Mouse (Mus musculus) small intestine, adult 10 weeks (tissue): ENCODE measurements around the gene Slc25a45. TPM values are rescaled to one million over a fixed set of nuclear protein-coding genes. Genes with fewer than 3 reads are reported as not detected.

Experiments
- polyA plus RNA-seq: library from polyadenylated mRNA; stranded (reverse); fragments of 350-450 nt; fragmentation: Illumina TruSeq; extraction: RNeasy Lipid Tissue Mini Kit (QIAGEN cat#74804); gene quantifications from one replicate; pipeline ENCODE4 v1.2.3, GENCODE M21; 2014; ENCODE audit warnings: low replicate concordance

Gene Slc25a45
- polyA plus RNA-seq: 29.7 TPM

GRCm38 (mm10) chr19:5877618-5878361 is at the start of gene Slc25a45:
TSS of gene Slc25a45 (plus strand) at chr19:5877808.

GRCm38 (mm10) chr19:5874969-5875480 is 2.6 kb upstream of the Slc25a45 start, which contains the start of gene Frmd8:
TSS of gene Frmd8 (minus strand) at chr19:5875274.

GRCm38 (mm10) chr19:5894002-5894678 is 16.5 kb downstream of the Slc25a45 start, which contains the start of gene Tigd3:
TSS of gene Tigd3 (minus strand) at chr19:5894149.

GRCm38 (mm10) chr19:5913007-5913719 is 35.6 kb downstream of the Slc25a45 start, which contains the start of gene Dpf2:
TSS of gene Dpf2 (minus strand) at chr19:5913010.

GRCm38 (mm10) chr19:5924713-5925093 is 47.1 kb downstream of the Slc25a45 start, which contains the start of gene Cdc42ep2:
TSS of gene Cdc42ep2 (minus strand) at chr19:5924816.

Other genes with a start within 250 kb of the Slc25a45 start
- gene Rela, start 240.3 kb upstream of the Slc25a45 start, polyA plus RNA-seq: 0.26 TPM
- gene Sipa1, start 214.1 kb upstream of the Slc25a45 start, polyA plus RNA-seq: 1.6 TPM
- 0.41 TPM for gene Map3k11, start 189.1 kb upstream of the Slc25a45 start, polyA plus RNA-seq
- 0.22 TPM for gene Pcnx3, start 188.9 kb upstream of the Slc25a45 start, polyA plus RNA-seq
- gene Kcnk7, start 173.4 kb upstream of the Slc25a45 start, polyA plus RNA-seq: not detected
- 6.5 TPM for gene Ehbp1l1, start 151.5 kb upstream of the Slc25a45 start, polyA plus RNA-seq
- gene Fam89b, start 148.2 kb upstream of the Slc25a45 start, polyA plus RNA-seq: not detected
- 0.74 TPM for gene Ltbp3, start 136.9 kb upstream of the Slc25a45 start, polyA plus RNA-seq
- gene Scyl1, start 106.4 kb upstream of the Slc25a45 start, polyA plus RNA-seq: 0.41 TPM
- gene Frmd8, start 2.5 kb upstream of the Slc25a45 start, polyA plus RNA-seq: 6.4 TPM
- 0.97 TPM for gene Tigd3, start 16.3 kb downstream of the Slc25a45 start, polyA plus RNA-seq
- gene Dpf2, start 35.2 kb downstream of the Slc25a45 start, polyA plus RNA-seq: 8.6 TPM
- 2.5 TPM for gene Cdc42ep2, start 47.0 kb downstream of the Slc25a45 start, polyA plus RNA-seq
- gene Pola2, start 86.4 kb downstream of the Slc25a45 start, polyA plus RNA-seq: 4.1 TPM
- not detected for gene Slc22a20, start 108.3 kb downstream of the Slc25a45 start, polyA plus RNA-seq
- gene Capn1, start 138.1 kb downstream of the Slc25a45 start, polyA plus RNA-seq: 1.9 TPM
- 0.97 TPM for gene Syvn1, start 168.8 kb downstream of the Slc25a45 start, polyA plus RNA-seq
- gene Mrpl49, start 180.0 kb downstream of the Slc25a45 start, polyA plus RNA-seq: 21.3 TPM
- gene Fau, start 180.0 kb downstream of the Slc25a45 start, polyA plus RNA-seq: 4.9 TPM
- gene Znhit2, start 183.4 kb downstream of the Slc25a45 start, polyA plus RNA-seq: not detected
- gene Tm7sf2, start 190.6 kb downstream of the Slc25a45 start, polyA plus RNA-seq: 0.97 TPM
- gene Vps51, start 199.4 kb downstream of the Slc25a45 start, polyA plus RNA-seq: 9.3 TPM
- not detected for gene Tmem262, start 202.2 kb downstream of the Slc25a45 start, polyA plus RNA-seq
- gene Gm28374, start 204.4 kb downstream of the Slc25a45 start, polyA plus RNA-seq: not detected
- not detected for gene Zfpl1, start 207.1 kb downstream of the Slc25a45 start, polyA plus RNA-seq
- gene Cdca5, start 207.2 kb downstream of the Slc25a45 start, polyA plus RNA-seq: 2.1 TPM
- not detected for gene AC131692.1, start 216.6 kb downstream of the Slc25a45 start, polyA plus RNA-seq
- 3.8 TPM for gene Naaladl1, start 228.0 kb downstream of the Slc25a45 start, polyA plus RNA-seq
- not detected for gene Sac3d1, start 240.8 kb downstream of the Slc25a45 start, polyA plus RNA-seq